Mouse (Mus musculus) monocyte, adult 2 months (primary cell): Measurements from ENCODE around the gene Ak5.
"Not testable (repeated sequence)": the region's sequence is repeated elsewhere in the genome, so short reads cannot be mapped to it uniquely, and the experiment has no call there.

Source experiments
- DNase-seq, 2 experiments: peaks; one replicate each; pipeline ENCODE4 v3.0.0; 2022; ENCODE audit warnings: low spot score in 2 of 2, low read depth in 1 of 2

Gene Ak5

DNA sequence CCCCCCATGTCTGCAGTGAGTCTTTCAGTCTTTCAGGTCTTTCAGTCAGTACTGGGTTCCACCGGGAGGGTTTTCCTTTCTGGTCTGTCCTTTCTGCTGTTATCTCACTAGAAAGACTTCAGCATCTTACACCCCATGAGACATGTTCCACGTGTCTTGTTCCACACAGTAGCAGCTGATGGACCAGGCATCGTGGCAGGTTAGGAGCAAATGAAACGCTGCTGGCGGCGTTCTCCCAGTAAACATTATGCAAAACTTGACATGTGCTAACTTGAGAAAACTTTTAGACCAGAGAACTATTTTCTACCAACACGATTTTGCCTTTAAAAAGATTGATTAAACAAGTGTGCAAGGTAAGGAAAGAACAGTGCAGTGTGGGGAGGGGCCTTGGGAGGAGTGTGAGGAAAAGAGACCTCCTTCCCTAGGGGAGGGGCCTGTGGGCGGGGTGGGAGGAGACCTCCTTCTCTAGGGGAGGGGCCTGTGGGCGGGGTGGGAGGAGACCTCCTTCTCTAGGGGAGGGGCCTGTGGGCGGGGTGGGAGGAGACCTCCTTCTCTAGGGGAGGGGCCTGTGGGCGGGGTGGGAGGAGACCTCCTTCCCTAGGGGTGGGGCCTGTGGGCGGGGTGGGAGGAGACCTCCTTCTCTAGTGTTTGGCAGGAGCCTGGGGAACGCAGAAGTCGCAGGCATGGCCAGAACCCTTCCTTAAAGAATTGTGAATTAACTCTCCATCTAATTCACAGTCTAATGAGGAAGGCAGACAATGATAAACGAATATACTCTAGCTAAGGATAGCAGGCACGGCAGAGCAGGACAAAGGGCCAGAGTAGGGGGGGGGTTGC lies 189.3 kb downstream of the Ak5 start:
- DNase-seq, result no peak

DNA sequence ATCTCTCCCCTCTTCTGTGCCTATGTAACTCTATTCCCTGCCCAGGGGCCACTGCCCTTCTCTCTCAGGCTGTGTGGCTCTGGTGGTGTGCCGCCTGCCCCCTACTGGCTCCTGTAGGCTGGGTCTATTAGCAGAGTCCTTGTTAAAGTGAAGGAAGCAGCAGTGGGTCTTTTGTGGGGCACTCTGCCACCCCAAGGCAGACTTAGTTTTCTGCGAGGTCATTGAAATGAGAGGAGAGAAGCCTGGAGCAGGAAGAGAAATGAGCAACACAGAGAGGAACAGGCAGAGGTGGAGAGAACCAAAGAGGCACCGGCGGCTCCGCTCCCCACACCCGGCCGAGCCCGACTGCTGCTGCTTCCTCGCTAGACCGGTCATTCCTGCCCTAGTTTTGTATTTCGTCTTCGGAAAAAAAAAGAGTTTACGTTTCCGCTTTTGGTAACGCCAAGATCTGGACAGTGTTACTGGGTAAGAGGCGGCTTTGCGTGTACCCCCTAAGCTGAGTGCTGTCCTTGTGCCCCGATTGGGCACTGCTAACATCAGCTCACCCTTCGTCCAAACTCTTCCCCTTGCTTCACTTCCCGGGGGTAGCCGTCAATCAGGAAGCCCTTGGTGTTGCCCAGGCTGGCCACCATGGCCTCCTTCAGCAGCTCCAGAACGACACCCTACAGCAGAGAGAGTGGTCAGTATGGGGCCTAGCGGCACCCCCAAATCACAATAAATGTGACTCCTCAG lies 190.2 kb downstream of the Ak5 start:
- DNase-seq, result peak; percentile 12 to 40

DNA sequence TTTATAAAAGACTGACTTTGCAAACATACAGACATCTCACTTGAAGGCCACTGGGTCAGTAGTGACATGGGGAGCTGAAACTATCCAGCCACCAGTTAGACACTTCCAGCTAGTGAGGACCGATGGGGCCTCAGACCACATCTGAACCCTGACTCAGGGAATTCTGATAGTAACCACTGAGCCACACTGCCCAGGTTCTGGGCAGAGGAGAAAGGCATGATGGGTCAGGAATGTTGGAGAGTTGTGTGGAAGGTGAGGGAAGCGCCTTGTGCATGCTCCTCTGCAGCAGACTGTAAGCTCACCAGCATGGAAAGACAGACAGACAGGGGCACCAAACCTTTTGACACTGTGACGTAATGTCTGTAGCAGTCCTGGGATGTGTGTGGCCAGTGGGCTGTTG lies 192.3 kb downstream of the Ak5 start:
- no peak for DNase-seq

DNA sequence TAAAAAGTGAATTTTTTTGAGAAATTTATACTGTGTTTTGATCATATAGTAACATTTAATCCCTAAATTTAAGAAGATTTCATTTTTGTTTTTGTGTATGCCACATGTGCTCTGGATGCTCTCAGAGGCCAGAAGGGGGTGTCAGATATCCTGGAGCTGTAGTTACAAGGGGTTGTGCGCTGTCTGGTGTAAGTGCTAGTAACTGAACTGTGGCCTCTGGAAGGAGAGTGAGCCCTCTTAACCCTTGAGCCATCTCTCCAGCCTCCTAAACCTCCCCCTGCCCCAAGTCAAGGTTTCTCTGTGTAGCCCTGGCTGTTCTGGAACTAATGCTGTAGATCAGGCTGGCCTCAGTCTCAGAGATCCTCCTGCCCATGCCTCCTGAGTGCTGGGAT lies 192.9 kb downstream of the Ak5 start:
- DNase-seq, result no peak

DNA sequence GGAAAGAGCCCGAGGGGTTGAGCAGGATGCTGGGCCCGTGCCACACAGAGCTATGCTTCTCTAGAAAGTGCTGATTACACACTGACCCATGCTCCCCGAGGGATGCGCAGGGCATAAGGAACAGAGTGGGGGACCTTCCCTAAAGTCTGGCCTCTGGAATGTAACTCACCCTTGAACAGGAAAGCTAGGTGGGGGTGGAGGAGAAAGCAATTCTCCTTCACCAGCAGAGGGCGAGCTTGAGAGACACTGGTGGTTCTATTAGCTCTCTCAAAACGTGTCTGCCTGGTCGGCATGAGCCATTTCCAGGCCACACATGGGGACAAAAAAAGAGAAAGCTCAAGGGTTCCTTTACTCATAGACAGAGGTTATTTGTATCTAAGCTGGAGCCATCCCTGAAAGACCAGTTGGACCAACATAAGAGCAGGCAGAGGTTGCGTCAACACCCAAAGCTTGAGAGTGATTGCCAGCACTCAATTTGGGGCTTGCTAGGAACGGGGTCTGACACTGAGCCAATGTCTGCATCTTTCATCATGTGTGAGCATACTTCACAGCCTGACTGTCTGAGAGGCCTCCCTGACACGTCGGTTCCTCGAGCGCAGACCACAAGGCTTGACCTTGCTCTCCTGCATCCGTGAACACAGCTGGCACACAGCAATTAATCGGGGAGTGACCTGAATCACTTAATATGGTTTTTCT lies 193.4 kb downstream of the Ak5 start:
- no peak for DNase-seq

DNA sequence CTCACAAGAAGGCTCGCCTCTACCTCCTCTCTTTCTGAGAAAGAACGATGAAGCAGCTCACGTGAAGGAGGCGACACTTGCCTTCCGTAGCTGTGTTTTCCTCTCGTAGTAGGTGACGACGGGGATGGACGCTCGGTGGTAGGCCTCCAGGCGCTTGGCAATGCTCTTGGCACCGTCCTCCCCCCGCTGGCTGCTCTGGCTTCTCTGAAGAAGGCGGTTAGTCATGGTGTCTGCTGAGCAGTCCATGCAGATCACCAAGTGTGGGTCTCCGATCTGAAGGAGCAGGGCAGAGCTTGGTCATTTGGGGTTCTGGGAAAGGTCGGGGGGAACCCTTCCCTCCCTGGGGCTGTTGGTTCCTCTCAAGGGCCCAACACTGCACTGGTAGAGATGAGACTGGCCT lies 195.5 kb downstream of the Ak5 start:
- no peak for DNase-seq

DNA sequence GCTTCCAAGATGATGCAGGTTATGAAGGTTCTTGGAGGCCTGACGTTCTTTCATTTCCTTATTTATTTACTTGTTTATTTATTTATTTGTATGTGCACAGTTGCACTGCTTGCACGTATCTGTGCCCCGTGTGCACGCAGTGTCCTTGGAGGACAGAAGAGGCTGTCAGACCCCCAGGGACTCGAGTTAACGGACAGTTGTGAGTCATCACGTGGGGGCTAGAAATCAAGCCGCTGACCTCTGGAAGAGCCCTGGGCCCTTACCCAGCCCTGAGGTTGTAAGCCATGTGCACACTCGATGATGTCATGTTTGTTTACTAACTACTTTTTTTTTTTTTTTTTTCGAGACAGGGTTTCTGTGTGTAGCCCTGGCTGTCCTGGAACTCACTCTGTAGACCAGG lies 197.8 kb downstream of the Ak5 start:
- DNase-seq, result no peak

DNA sequence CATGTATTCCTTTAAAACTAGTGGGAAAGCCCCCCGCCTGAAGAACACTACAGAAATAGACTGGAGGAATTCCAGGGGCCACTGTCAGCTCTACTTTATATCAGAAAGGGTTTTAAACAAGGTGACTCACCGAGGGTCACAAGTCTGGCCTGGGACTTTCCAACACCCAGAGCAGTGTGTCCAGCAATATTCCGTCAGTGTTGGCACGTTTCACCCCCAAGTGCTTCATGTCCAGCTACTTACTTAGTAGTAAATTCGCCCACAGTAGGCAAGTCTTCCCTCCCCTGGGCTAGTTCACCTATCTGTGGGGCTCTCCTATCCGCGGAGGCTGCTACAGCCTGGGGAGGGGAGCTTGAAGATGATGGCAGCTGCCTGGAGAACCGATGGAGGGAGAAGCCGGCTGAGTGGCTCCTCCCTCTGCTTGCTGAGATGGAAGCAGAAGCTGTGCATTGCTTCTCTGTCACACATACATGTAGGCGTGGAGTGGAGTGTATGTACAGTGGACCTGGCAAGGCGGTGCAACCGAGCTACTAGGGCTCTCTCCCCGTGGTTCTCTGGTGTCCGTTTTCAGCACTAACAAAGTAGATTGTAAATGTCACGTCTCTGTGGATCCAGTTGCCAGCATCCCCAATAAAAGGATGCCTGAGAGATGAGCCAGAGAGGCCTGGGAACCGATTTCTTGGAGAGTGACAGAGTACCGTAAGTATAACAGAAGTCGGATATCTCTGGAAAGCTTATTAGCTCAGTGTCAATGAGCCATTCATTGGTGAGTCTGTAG lies 198.5 kb downstream of the Ak5 start:
- DNase-seq, result no peak

DNA sequence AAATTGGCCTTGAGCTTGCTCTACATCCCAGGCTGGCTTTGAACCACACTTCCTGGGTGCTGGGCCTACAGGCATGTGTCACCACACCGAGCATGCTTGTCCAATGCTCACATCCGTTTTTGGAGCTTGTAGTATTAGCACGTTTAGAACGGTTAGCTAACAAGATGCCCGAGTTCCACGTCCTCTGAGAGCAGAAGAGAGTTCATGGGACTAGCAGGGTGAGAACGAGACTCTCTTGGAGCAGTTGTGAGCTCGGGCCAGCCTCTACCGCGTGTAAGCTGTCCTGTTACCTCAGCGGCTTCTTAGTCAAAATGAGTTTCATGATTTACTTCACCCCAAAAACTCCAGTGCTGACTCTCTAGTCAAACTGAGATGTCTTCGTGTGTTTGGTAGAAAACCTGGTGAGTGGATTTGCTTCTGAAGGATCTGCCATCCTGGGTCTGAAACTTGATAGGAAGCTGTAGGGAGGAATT lies 199.6 kb downstream of the Ak5 start:
- no peak for DNase-seq

DNA sequence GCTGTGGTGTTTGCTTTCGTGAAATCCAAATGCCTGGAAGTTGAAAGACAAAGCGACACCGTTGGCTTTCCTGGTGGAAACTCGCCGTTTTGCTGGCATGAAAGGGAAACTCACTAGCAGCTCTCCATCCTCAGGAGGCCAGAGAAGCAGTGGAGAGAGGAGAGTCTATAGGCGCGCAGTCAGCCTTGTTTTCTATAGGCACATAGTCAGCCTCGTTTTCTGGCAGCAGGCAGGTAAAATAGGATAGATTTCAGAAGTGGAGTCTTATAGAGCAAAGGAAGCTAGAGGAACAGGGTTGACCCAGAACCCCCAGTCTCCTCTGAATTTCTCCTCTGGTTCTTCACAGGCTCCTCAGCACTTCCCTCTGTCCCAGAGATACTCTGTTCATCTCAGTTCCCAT lies 200.1 kb downstream of the Ak5 start:
- DNase-seq, result no peak

DNA sequence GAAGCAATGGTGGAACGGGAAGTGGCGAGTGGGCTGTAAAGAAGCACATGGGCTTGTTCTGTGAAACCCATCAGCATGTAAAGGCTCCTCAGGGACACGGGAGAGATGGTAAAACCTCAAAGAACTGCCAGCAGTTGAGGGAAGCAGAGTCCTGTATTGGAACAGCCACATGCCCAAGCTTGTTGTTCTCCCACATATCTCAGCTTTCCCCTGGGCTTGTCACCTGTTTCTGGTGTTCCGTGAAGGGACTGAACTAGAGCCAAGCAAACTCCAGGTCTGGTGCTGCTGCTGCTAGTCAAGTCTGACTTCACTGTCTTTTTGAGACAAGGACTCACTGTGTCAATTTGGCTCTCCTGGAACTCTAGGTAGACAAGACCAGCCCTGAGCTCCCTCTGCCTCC lies 200.8 kb downstream of the Ak5 start:
- no peak for DNase-seq

DNA sequence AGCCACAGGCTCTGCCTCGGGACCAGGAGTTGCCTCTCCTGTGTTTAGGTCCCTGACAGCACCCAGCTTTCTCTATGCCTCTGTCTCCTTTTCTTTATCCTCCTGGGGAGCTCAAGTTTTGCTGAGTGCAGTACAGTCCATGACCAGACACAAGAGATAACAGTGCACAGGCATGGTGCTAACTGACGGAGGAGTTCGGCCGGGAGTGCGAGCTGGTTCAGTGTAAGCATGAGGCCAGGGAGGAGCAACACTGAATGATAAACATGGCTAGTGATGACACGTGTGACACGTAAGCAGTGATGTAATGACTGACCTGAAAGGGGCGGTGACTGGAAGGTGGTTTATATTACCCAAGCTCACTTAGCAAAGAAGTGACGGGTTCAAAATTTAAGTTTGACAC lies 201.3 kb downstream of the Ak5 start:
- DNase-seq, result no peak

DNA sequence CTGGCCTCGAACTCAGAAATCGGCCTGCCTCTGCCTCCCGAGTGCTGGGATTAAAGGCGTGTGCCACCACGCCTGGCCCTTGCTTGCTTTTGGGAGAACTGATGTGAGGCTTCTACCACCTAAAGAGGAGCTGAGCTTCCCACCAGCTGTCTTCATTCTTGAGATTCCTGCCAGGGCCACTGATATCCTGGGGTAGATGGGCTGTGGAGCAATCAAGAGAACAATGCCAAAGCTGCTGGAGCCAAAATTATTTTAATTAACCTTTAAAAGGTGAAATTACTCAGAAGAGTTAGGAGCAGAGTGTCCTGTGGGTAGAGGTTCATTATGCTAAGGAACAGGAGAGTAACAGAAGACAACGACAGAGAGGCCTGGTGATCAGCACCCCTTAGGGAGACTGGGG lies 202.8 kb downstream of the Ak5 start:
- DNase-seq, result no peak

DNA sequence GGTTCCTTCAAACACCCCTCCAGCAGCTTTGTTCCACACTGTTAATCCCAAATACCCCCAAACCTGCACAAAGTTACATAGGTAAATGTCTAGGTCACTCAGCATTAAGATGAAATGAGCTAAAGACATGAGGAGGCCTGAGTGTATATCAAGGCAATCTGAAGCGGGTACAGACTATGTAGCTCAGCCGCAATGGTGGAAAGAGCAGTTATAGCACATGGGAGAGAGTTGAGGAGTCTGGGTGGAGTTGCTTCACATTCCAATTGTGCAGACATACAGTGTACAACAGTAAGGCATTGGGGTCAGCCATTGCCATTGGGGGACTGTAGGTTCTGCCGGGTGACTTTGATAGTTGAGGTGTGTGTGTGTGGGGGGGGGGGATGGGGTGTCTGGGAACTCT lies 203.7 kb downstream of the Ak5 start:
- DNase-seq, result no peak

DNA sequence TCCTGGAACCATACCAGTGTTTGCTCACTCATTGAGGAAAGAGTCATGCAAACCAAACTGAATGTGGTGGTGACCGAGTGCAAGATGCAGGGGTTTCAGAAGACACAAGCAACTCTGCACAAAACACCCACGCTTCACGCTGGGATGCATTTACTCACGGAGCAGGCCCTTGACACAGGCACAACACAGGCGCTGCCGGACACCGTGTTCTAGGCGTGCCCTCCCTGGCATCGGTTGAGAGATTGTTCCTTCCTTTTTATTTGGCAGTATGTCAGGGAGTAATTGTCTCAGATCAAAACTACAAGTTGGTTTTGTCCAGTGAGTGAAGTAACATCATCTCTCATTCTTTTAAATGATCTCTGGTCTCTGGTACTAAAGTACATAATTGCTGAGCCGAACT lies 205.3 kb downstream of the Ak5 start:
- no peak for DNase-seq

DNA sequence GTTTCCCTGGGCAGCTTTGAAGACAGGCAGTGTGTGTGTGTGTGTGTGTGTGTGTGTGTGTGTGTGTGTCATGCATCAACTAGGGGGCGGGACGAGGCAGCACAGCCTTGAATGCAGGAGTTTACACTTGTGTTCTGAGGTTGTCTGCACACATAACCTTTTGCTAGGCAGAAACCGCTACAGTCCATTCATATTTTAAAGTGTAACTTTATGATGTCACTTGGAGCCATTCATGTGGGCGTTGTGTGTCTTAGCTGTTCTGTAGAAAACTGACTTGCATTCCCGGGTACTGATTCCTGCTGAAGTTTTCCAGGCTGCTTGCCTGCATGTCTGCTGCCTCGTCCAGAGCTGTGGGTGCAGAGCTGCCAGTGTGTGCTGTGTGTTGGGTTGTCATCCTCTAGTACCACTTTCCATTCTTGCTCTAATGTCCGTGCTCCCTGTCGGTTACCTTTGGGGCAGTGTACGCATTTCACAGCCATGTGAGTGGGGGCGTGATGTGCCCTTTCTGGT lies 206.1 kb downstream of the Ak5 start:
- no peak for DNase-seq

DNA sequence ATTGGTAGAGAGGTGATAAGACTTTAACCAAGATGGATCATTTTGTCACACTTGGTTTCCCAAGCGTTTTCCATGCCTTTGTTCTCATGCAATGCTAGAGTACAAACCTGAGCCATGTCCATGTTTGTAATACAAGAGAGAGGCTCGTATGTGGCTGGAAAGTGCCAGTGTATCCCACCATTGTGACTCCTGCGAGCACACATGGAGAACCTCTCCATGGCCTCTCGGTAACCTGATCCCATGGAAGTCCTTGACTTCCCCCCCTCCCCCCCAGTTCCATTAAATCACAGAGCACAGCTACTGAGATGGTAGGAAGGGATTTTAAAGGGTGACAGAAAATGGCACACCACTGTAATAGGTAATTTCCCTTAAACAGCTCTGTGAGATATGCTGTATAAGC lies 207.4 kb downstream of the Ak5 start:
- no peak for DNase-seq

DNA sequence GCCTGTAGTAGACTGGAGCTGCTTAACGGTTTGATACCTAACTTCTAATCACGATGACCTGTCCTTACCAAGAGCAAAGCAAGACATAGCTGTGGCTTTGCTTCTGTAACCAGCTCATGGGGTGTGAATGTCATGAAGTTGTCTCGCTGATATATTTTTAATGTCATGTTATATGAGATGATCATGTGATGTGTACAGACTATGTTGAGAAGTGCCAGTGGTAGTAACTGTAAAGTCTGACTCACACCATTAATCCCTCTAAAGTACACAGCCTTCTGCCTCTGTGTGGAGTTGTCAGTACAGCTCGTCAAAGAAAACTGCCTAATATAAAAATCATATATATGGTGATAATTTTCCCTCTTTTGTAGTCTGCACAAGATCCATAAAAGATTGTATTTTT lies 209.3 kb downstream of the Ak5 start:
- DNase-seq, result not testable (repeated sequence)

DNA sequence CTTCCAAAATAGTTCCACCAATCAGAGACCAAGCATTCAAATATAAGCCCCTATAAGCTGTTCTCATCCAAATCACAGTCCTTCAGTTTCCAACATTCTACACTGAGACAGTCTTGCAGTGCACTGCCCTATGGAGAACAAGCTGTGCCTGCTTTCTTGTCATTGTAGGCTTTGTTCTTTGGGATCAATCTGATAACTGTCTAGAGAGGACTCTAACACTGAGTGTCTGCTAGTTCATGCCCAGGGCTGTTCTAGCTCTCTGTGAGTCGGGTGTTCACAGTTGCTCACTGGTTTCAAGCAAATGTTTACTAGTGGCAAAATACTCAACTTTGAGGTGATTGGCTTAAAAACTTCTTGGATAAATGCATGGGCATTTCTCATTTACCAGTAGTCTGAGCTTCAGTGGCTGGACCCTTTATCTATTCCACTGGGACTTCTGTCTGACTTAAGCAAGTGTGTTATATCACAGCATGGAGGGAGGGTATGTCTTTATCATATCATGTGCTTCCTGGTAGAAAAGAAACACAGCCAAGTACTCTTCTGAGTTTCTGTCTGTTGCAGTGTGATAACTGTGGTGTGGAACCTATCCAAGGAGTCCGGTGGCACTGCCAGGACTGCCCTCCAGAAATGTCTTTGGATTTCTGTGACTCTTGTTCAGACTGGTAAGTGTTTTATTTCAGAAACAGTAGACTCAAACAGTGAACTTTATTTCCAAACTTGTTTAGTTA lies 210.7 kb downstream of the Ak5 start:
- no peak for DNase-seq

DNA sequence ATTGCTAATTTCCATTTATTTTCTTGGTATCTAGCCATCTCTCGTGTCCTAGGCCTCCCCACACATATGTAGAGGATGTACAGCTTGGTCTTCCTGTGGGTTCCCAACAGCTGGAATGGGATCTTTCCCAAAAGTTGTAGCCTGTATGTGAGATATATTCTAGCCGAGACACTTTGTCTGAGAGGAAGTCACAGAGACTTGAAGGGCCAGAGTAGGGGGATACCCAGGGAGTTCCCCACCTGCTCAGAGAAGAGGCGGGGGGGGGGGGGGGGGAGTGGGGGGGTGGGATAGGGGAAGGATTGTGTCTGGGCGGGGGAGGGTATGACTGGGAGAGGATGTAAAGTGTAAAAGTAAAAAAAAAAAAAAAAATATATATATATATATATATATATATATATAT lies 215.0 kb downstream of the Ak5 start:
- no peak for DNase-seq
